Mouse (Mus musculus) frontal cortex, adult 2 months (tissue): ENCODE measurements around the gene Taf1d. TPM values are rescaled to one million over a fixed set of nuclear protein-coding genes. Genes with fewer than 3 reads are reported as not detected.

ENCODE experiments used
- polyA plus RNA-seq: library from polyadenylated mRNA; depleted of rRNA; stranded (reverse); fragments of >200 nt; gene quantifications from 2 replicates; pipeline ENCODE4 v1.2.3, GENCODE M21; 2012; rRNA removed

The Taf1d gene
- polyA plus RNA-seq, 1 experiment: 38.9 TPM

Other genes with a start within 250 kb of the Taf1d start
- gene Hephl1, start 194.1 kb upstream of the Taf1d start, polyA plus RNA-seq: 1.2 and 1.3 TPM in 2 replicates
- 15.4 and 18.4 TPM in 2 replicates for gene Vstm5, start 67.2 kb upstream of the Taf1d start, polyA plus RNA-seq
- 44.0 and 48.7 TPM in 2 replicates for gene Med17, start 26.3 kb upstream of the Taf1d start, polyA plus RNA-seq
- gene 4931406C07Rik, start 234 bp downstream of the Taf1d start, polyA plus RNA-seq: 31.3 and 34.6 TPM in 2 replicates
- 19.7 and 22.3 TPM in 2 replicates for gene Cep295, start 51.6 kb downstream of the Taf1d start, polyA plus RNA-seq
- 4.0 and 5.5 TPM in 2 replicates for gene Smco4, start 187.2 kb downstream of the Taf1d start, polyA plus RNA-seq